Mouse (Mus musculus): ENCODE data around the gene Ankrd54.
"Not testable (repeated sequence)": the region's sequence is repeated elsewhere in the genome, so short reads cannot be mapped to it uniquely, and the experiment has no call there.

Gene Ankrd54

GRCm38 (mm10) chr15:79018191-79018590 lies 44.5 kb downstream of the Ankrd54 start:
- in situ Hi-C loops (cut with MboI; ENCODE audit: low sequenced_read_pairs), result no loop called here

- in situ Hi-C loops (cut with MboI; ENCODE audit: low sequenced_read_pairs), result no loop called here
These were observed 49.3 kb downstream of the Ankrd54 start for GRCm38 (mm10) chr15:79013382-79013781.

GRCm38 (mm10) chr15:79011550-79011949 lies 51.1 kb downstream of the Ankrd54 start:
- in situ Hi-C loops (cut with MboI; ENCODE audit: low sequenced_read_pairs), result no loop called here

DNA sequence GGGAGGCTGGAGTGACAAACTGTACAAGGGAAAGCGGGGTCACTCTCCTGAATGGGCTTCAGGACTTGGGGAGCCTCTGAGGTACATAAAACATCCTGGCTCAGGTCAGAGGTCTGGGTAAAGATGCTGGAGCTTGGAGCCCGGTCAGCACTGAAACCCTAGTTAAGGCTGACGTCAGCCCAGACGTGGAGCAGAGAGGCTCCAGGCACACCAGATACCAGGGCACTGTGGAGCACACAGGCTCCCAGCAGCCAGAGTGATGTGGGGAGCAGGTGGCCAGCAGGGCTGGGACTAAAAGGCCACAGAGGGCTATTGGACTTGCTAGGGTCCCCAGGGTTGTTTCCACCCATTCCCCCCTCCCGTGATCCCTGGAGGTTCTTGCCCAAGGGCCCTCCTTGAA lies 53.0 kb downstream of the Ankrd54 start:
- in situ Hi-C loops (cut with MboI; ENCODE audit: low sequenced_read_pairs), result no loop called here

- in situ Hi-C loops (cut with MboI; ENCODE audit: low sequenced_read_pairs), result not testable (repeated sequence)
These were observed 54.9 kb downstream of the Ankrd54 start for GRCm38 (mm10) chr15:79007836-79008235.

DNA sequence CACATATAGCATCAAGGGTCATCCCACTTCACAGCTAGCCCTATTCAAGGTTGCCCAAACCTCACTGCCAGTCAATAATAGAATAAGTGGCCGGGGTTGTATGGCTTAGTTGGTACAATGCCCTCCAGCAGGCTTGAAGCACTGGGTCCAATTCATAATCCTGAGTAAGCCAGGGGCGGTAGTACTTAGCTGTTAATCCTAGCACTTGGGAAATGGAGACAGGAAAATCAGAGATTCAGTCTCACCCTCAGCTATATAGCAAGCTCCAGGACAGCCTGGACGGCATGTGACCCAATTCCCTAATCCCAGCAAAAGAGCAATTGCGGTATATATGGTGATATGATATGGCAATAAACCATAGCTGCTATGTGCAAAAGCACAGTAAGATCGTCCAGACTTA lies 55.6 kb downstream of the Ankrd54 start:
- in situ Hi-C loops (cut with MboI; ENCODE audit: low sequenced_read_pairs), result no loop called here

DNA sequence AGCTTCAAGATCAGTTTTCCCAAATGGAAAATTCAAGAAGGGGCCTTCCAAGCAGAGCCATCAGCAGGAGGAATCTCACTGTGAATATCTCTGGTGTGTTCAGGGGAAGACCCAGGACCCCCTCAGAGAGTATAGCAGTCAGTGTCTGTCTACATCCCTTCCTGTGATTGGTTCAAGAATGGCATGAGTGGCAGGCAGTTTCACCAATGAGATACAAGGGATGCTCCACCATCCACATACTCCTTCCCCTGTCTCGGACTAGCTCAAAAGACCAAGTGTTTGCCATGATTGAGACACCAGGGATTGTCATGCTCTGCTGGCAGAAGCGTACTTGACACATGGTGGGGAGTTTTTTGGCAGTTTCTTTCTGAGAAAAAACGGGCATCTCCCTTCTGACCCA lies 56.1 kb downstream of the Ankrd54 start:
- in situ Hi-C loops (cut with MboI; ENCODE audit: low sequenced_read_pairs), result no loop called here

- in situ Hi-C loops (cut with MboI; ENCODE audit: low sequenced_read_pairs), result no loop called here
These were observed 57.1 kb downstream of the Ankrd54 start for GRCm38 (mm10) chr15:79005581-79005980.
